Mouse (Mus musculus): ENCODE results near the gene Hpcal1.

The Hpcal1 gene

GRCm38 (mm10) chr12:17712571-17712970 lies 21.9 kb downstream of the Hpcal1 start:
- DNase-seq (ENCODE audit: low read depth, low spot score): no peak

GRCm38 (mm10) chr12:17715720-17716478 lies 25.2 kb downstream of the Hpcal1 start:
- DNase-seq (ENCODE audit: low read depth, low spot score): no peak

- no peak for DNase-seq (ENCODE audit: low read depth, low spot score)
Measured at GRCm38 (mm10) chr12:17717257-17717656, 26.6 kb downstream of the Hpcal1 start.

DNA sequence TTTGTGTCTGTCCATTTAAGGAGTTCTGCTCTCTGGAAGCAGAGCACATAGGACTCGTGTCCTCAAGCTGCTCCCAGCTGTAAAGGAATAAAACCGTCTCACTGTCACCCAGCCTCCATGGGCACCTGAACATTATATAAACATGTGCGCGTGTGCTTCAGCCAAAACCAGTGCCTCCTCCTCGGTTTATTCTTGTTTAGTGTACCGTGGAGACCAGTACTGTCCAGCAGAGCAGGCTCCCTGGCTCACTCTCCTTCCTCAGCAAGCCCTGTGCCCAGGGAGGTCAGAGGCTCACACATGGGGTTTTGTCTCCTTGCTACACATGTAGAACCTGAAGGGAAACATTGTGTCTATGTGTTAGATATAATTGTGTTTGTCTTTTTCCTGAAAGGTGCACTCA lies 27.5 kb downstream of the Hpcal1 start:
- DNase-seq (ENCODE audit: low read depth, low spot score): no peak

- DNase-seq (ENCODE audit: low read depth, low spot score): no peak
Measured at GRCm38 (mm10) chr12:17721058-17721457, 30.4 kb downstream of the Hpcal1 start.

- no peak for DNase-seq (ENCODE audit: low read depth, low spot score)
Measured at GRCm38 (mm10) chr12:17722452-17723181, 32.0 kb downstream of the Hpcal1 start.

DNA sequence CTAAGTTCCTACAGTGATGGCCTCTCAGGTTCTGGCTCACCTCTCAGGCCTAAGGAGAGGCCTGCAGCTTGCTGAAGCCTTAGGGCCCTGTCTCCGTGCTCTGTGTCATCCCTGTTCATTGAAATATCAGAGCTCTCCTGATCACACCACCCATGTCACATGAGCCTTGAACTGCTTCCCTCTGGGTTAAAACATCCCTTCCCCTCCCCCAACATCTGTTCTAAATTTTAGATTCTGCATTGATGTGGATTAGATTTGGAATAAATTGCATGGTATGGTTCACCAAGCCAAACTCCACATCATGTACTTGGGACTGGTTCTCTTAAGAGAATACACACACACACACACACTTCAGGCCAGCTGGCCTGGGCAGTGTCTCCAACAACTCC lies 32.5 kb downstream of the Hpcal1 start:
- DNase-seq (ENCODE audit: low read depth, low spot score): no peak

GRCm38 (mm10) chr12:17723999-17724398 lies 33.3 kb downstream of the Hpcal1 start:
- DNase-seq (ENCODE audit: low read depth, low spot score): no peak

DNA sequence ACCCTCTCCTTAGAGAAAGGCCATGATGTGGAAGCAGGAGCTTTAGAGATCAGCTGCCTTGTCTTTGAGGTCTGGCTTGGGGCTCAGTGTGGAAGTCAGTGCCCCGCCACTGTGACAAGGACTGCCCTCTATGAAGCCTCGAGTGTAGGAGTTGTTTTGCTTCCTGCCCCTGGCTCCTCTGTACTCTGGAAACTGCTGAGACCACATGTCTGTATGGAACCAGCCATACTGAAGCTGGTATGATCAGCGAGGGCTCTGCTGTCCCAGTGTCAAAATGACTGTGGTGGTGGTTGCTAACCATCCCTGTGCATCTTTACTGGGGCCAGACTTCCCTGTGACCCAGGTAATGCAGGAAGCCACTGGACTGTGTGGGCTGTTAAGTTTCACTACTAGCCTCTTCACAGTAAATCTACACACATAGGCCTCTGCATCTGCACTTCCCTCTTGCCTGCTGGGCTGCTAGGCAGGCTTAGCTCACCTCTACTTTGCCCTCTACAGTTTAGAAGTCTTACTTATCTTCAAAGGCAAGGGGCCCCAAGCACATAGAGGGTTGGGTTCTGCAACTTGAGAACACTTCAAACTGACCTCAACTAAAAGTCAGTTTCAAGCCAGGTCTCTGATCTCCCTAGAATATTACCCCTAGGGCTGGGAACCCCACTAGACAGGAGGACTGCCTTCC lies 33.9 kb downstream of the Hpcal1 start:
- no peak for DNase-seq (ENCODE audit: low read depth, low spot score)

DNA sequence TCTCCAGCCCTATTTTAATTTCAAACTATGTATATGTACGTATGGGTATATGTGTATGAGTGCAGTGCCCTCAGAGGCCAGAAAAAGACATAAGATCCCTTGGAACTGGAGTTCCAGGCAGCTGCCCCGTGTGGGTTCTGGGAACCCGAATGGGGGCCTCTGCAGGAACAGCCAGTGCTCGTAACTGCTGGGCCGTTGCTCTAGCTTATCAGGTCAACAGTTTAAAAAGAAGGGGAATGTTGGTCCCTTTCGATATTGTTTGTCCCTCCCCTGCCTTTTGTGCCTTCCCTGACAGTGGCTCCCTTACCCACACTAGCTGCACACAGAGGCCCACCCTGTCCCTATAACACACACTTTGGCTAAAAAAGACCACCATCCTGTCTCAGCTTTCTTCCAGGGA lies 34.9 kb downstream of the Hpcal1 start:
- no peak for DNase-seq (ENCODE audit: low read depth, low spot score)

DNA sequence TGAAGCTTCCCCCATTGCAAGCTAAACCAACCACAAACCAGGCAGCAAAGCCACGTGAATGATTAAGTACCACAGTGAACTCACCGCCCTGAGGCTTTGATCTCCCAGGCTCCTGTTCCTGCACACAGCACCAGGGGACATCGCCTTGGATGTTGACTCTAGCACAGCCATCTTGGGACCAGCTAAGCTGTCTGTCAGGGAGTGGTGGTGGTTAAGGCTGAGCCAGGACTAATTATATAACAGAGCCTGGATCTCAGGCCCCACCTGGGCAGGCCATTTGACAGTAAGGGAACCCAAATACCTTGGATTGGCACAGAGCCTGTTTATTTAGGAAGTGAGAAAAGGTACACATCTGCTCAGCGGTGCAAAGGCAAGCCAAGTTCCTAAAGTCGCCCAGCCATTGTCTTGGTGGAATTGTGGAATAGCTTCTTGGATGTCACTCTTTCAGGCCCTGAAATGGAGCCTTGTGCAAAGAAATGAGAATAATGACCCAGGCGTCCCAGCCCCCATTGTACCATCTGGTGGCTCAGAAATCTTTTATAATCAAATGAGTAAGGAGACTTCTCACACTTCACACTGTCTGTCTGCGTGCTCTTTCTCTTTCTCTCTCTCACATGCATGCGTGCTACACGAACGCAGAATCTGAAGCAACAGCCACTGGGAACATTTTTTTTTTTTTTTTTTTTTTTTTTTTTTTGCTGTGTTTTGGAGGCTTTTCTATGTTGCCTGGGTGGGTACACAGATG lies 36.1 kb downstream of the Hpcal1 start:
- DNase-seq (ENCODE audit: low read depth, low spot score): no peak

- no peak for DNase-seq (ENCODE audit: low read depth, low spot score)
Measured at GRCm38 (mm10) chr12:17727676-17728339, 37.2 kb downstream of the Hpcal1 start.

DNA sequence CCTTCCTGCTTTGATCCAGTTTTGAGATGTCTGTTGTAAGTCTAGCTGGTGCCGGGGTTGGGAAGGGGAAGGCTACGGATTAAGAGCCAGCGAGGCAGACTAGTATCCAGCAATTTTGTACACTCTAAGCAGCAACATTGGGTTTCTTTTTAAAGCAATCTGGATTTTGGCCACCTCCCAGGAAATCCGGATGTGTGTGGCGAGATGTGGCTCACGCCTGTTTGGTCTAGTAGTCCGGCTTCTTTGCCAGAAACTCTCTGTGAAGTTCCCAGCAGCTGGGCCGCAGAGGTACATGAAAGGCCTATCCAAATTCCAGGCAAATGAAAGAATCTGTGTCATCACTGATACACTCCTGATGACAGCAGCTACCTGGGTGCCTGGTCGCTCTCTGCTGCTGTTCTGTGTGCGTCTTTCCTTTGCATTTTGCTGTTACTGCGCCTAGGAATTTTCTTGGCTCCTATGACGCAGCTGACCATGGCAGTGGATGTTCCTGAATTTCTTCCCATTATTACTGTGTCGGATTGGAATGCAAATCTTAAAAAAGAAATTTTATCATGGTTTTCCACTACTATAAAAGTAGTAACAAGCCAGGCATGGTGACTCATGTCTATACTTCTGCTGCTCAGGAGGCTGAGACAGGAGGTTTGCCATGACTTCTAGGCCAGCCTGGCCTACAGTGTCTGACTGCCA lies 38.7 kb downstream of the Hpcal1 start:
- no peak for DNase-seq (ENCODE audit: low read depth, low spot score)

GRCm38 (mm10) chr12:17732006-17732405 lies 41.4 kb downstream of the Hpcal1 start:
- no peak for DNase-seq (ENCODE audit: low read depth, low spot score)

- DNase-seq (ENCODE audit: low read depth, low spot score): no peak
Measured at GRCm38 (mm10) chr12:17732546-17732945, 41.9 kb downstream of the Hpcal1 start.

- no peak for DNase-seq (ENCODE audit: low read depth, low spot score)
Measured at GRCm38 (mm10) chr12:17733114-17733904, 42.7 kb downstream of the Hpcal1 start.

DNA sequence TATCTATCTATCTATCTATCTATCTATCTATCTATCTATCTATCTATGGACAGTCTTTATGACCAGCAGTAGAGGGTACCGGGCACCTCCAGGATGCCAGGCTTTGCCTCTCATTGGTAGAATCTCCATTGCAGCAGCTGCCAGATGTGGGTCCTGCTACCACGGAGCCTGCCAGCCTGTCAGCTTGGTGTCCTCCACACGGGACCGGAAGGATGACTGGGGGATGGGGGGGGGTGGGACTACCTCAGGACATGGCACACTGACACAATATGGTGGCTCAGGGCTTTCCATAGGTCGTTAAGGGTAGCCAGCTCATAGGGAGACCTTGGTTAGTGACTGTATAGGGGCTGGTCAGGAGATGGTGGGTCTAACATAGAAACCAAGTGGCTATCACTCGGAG lies 45.7 kb downstream of the Hpcal1 start:
- DNase-seq (ENCODE audit: low read depth, low spot score): no peak

DNA sequence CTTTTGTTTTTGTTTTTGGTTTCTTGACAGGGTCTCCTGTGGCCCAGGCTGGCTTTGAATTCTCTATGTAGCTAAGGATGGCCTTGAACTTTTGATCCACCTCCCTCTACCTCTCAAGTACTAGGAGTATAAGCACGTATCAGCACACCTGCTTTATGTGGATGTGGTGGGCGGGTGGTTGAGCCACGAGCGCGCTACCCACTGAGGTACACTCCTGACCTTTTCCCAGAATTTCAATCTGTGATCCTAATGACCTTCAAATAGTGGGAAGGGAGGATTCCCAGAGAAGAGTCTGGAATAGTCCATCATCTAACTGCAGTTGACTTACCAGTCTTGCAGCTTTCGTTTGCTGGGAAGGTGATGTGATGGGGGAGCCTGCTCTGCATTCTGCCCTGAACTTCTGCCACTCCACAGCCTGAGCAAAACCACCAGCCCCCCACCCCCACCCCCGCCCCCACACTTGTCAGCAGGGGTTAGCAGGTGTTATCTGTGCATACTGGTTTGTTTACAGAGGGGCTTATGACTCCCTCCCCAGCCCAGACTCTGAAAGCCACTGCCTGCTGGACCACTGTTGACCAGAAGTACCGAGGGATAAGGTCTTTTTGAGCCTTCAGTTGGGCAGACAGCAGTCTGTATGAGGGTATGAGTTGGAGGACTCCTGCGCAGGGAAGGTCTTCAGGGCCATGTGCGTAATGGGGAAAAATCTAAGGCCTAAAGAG lies 46.4 kb downstream of the Hpcal1 start:
- no peak for DNase-seq (ENCODE audit: low read depth, low spot score)

GRCm38 (mm10) chr12:17737808-17738207 lies 47.2 kb downstream of the Hpcal1 start:
- no peak for DNase-seq (ENCODE audit: low read depth, low spot score)

All from c-Kit-negative CD71-positive TER-119-positive erythroid progenitor cells, embryonic 14.5 days (primary cell).